Mouse (Mus musculus) hindbrain, embryonic 14.5 days (tissue): Measurements from ENCODE around the gene Atp12a. TPM values are rescaled to one million over a fixed set of nuclear protein-coding genes. Genes with fewer than 3 reads are reported as not detected.

ENCODE experiments used
- ATAC-seq: fragments of 200-750 bp; cut with Nextera tagmentation; 2 replicates; pipeline ENCODE4 v1.8.0; 2017; ENCODE audit warnings: moderate number of reproducible peaks, mild to moderate bottlenecking, moderate TSS enrichment, moderate library complexity; ENCODE audit not compliant: low FRiP score
- DNase-seq: peaks from one replicate; pipeline ENCODE4 v3.0.0-alpha.2; 2015; ENCODE audit warnings: low spot score
- H3K27ac ChIP-seq: fragments of 300-500 bp; sonication (generic); 2 replicates; pipeline ENCODE4 v1.5.1; 2014; ENCODE audit warnings: mild to moderate bottlenecking, moderate library complexity
- H3K27me3 ChIP-seq: fragments of 300-500 bp; sonication (generic); 2 replicates; pipeline ENCODE4 v1.6.1; 2014; ENCODE audit warnings: mild to moderate bottlenecking, low read length, mixed read lengths; ENCODE audit not compliant: control insufficient read depth, insufficient read depth
- H3K36me3 ChIP-seq: fragments of 300-500 bp; sonication (generic); replicated peaks from 2 replicates; pipeline ENCODE4 v1.6.1; 2014; ENCODE audit not compliant: control insufficient read depth, insufficient read depth
- H3K4me1 ChIP-seq: fragments of 300-500 bp; sonication (generic); replicated peaks from 2 replicates; pipeline ENCODE4 v1.6.1; 2014; ENCODE audit warnings: antibody characterized with exemption, low read length, mixed read lengths; ENCODE audit not compliant: control insufficient read depth, insufficient read depth
- H3K4me2 ChIP-seq: fragments of 300-500 bp; sonication (generic); replicated peaks from 2 replicates; pipeline ENCODE4 v1.6.1; 2014; ENCODE audit warnings: mild to moderate bottlenecking, moderate library complexity
- H3K4me3 ChIP-seq: fragments of 300-500 bp; sonication (generic); replicated peaks from 2 replicates; pipeline ENCODE4 v1.5.1; 2014; ENCODE audit warnings: mild to moderate bottlenecking, low read length
- H3K9ac ChIP-seq: fragments of 300-500 bp; sonication (generic); 2 replicates; pipeline ENCODE4 v1.6.1; 2014
- H3K9me3 ChIP-seq: fragments of 300-500 bp; sonication (generic); 2 replicates; pipeline ENCODE4 v1.6.1; 2016; ENCODE audit warnings: low read length; ENCODE audit not compliant: control insufficient read depth
- WGBS: fragments of 180-500 bp; shearing (Covaris S2); extraction: QIAGEN DNeasy Blood & Tissue Kit; methylation state at CpG from one replicate; pipeline ENCODE4 v1.1.7; 2014; 5-methylcytosine and 5-hydroxymethylcytosine counted together
- polyA plus RNA-seq: library from polyadenylated mRNA; unstranded; fragments of >200 nt; fragmentation: Nextera tagmentation; extraction: Ambion mirVana; gene quantifications from 2 replicates; pipeline ENCODE4 v1.2.1, GENCODE M21; 2014

Atp12a gene
- polyA plus RNA-seq, 1 experiment from 2014 or later, result 0.29 TPM

- no peak within 1 kb of the TSS for H3K9ac ChIP-seq
- WGBS, result 71% methylated on average over 34 of the region's 34 CpGs
- no peak within 1 kb of the TSS for H3K27ac ChIP-seq
- DNase-seq (no peak), ATAC-seq (peak; percentile 37; the same call in 1 of the 2 replicates)
- H3K4me1 ChIP-seq, result no peaks in the 10 kb centered on the region
- H3K36me3 ChIP-seq, result no peaks in the 10 kb centered on the region
- H3K27me3 ChIP-seq, result no peaks in the 10 kb centered on the region
- H3K4me2 ChIP-seq, result no peak within 1 kb of the TSS; the same call in 1 of the 2 replicates
- no peak within 1 kb of the TSS; the same call in 1 of the 2 replicates for H3K4me3 ChIP-seq
- no peaks in the 10 kb centered on the region for H3K9me3 ChIP-seq
These were observed 37.6 kb downstream of the Atp12a start, which contains the start of gene Rnf17 for GRCm38 (mm10) chr14:56402311-56403071. Rnf17 (plus strand) TSS chr14:56402581.

DNA sequence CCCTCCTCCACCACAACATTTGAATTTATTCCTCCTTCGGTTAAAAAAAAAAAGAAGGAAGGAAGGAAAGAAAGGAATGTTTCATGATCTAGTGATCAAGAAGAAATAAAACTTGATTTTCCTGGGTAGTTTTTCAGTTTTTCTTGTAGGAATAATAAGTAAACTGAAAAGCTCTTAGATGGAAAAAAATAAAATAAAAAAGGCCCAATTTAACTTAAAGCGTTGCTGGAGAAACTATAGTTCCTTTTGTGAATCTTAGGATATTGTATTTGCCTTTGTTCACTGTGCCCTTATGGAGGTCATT is 38.2 kb downstream of the Atp12a start:
- no peaks in the 10 kb centered on the region for H3K27me3 ChIP-seq
- ATAC-seq (no peak), DNase-seq (no peak)
- no peak overlapping the region for H3K27ac ChIP-seq
- H3K4me3 ChIP-seq, result no peak overlapping the region
- no peaks in the 10 kb centered on the region for H3K36me3 ChIP-seq
- no peak overlapping the region for H3K9ac ChIP-seq
- H3K4me1 ChIP-seq, result no peaks in the 10 kb centered on the region
- WGBS, result 95% methylated on average over 2 of the region's 2 CpGs
- no peak overlapping the region for H3K4me2 ChIP-seq
- H3K9me3 ChIP-seq, result no peaks in the 10 kb centered on the region

Other genes with a start within 250 kb of the Atp12a start
- gene Gzme, start 244.4 kb upstream of the Atp12a start, polyA plus RNA-seq, result not detected in 2 replicates
- gene Gzmd, start 232.5 kb upstream of the Atp12a start, polyA plus RNA-seq, result not detected in 2 replicates
- gene Gzmg, start 205.5 kb upstream of the Atp12a start, polyA plus RNA-seq, result not detected in 2 replicates
- not detected in 2 replicates for gene Gzmn, start 190.5 kb upstream of the Atp12a start, polyA plus RNA-seq
- not detected in 2 replicates for gene Gzmf, start 153.7 kb upstream of the Atp12a start, polyA plus RNA-seq
- not detected in 2 replicates for gene Gzmc, start 130.4 kb upstream of the Atp12a start, polyA plus RNA-seq
- not detected in 2 replicates for gene Gzmb, start 102.8 kb upstream of the Atp12a start, polyA plus RNA-seq
- gene Rnf17, start 37.5 kb downstream of the Atp12a start, polyA plus RNA-seq, result 1.2 and 1.8 TPM in 2 replicates
- 5.4 and 6.1 TPM in 2 replicates for gene Cenpj, start 210.4 kb downstream of the Atp12a start, polyA plus RNA-seq
- 1.6 and 1.9 TPM in 2 replicates for gene Parp4, start 210.6 kb downstream of the Atp12a start, polyA plus RNA-seq